Mouse (Mus musculus): ENCODE results near the gene Olfr1080.
"Not testable (repeated sequence)": the region's sequence is repeated elsewhere in the genome, so short reads cannot be mapped to it uniquely, and the experiment has no call there.

Gene Olfr1080

DNA sequence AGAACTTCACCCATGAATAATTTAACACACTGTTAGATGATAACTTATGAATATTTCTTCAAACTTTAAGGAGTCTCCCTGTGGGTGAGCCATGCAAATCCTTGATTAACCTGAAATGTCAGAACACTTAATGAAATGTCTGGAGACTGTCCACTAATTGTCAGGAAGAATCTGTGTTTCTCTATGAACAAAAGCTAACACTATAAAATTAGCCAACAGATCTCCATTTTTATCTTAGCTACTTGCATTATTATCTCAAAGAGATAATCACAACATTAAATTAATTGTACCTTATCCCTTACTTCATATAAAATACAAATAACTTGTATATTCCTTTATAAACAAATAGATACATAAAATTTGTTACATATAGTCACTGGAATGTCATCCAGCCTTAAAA is at the start of gene Olfr1080:
Olfr1080 (minus strand) TSS at position 101 of the 400 bp plus-strand sequence.
- DNase-seq = not testable (repeated sequence)

DNA sequence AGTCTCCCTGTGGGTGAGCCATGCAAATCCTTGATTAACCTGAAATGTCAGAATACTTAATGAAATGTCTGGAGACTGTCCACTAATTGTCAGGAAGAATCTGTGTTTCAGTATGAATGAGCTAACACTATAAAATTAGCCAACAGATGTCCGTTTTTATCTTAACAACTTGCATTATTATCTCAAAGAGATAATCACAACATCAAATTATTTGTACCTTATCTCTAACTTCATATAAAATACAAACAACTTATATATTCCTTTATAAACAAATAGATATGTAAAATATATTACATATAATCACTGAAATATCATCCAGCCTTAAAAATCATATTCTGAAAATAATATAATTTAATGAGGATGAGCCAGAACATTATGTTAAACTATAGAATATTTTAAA is 40.8 kb upstream of the Olfr1080 start, which contains the start of gene Olfr1082:
Olfr1082 (minus strand) TSS at position 101 of the 400 bp plus-strand sequence.
- not testable (repeated sequence) for DNase-seq

DNA sequence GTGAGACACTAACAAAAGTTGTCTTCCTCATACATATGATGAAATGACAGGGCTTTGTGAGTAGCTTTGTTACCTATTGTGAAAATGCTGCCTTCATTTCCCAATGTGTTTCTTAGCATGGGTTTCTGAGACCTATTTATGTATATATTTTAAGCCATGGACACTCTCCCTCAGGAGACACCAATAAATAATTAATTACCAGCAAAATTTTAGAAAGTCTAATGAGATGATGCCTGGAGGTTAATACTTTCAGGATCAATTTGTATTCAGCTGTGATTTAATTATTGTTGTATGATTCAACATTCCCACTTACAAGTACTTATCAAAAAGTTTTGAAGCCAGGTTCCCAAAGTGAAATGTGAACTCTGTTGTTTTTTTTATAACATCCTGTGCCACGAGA is 15.7 kb downstream of the Olfr1080 start, which contains the start of gene Olfr1079:
Olfr1079 (minus strand) TSS at position 101 of the 400 bp plus-strand sequence.
- no peak for DNase-seq

DNA sequence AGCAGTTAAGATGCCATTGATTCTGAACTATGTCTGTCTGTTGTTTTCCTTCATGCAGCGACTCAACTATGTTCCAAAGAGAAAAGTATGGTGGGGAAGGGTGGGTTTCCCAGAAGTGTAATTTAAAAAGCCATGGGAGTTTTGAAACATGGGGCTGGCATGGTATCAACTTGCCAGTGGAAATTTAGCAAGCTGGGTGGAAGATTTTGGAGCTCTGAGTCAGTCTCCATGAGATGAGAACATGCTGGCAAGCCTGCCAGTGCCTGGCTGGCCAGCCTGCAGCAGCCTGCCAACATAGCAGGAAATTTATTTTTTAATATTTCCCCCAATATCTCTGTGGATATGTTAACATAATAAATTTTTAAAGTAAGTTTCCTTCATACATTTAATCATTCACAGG is 27.0 kb downstream of the Olfr1080 start:
- no peak for DNase-seq

DNA sequence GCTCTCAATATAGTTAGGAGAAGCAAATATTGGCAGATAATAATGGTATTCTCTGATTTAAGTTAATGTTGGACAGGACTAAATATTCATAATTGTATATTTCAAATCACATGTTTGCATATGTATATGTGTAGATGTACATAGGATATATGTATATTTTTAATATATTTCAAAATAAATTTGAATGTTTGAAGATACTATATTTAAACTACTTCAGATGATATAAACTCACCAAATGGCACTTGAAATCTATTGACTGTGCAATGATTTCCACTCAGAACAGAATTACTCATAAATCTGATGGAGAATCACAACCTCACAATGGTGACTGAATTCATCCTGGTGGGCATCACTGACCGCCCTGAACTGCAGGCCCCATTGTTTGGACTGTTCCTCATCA is 49.9 kb downstream of the Olfr1080 start, which contains the start of gene Olfr1076:
Olfr1076 (plus strand) TSS at position 301 of the 400 bp plus-strand sequence.
- DNase-seq = no peak
